Mouse (Mus musculus) heart, adult 2 months (tissue): ENCODE data around the gene Gale.

Experiments
- CTCF ChIP-seq: fragments of 200-600 bp; IDR thresholded peaks from 2 replicates; pipeline ENCODE4 v1.8.1; 2022; ENCODE audit warnings: antibody characterized with exemption, mild to moderate bottlenecking, moderate library complexity
- EP300 ChIP-seq: fragments of 200-500 bp; IDR thresholded peaks from 2 replicates; pipeline ENCODE4 v1.6.1; 2011; ENCODE audit warnings: low read depth, low read length, control low read depth; ENCODE audit not compliant: insufficient read depth
- POLR2A ChIP-seq: fragments of 200-500 bp; IDR thresholded peaks from 2 replicates; pipeline ENCODE4 v1.6.1; 2011; ENCODE audit warnings: mild to moderate bottlenecking, low read depth, low read length, control low read depth; ENCODE audit not compliant: insufficient read depth

GRCm38 (mm10) chr4:135929405-135929804, 34.1 kb upstream of the Gale start:
- no peak for TF ChIP-seq EP300
- no peak for TF ChIP-seq CTCF
- TF ChIP-seq POLR2A, result no peak
